Mouse (Mus musculus) MEL (cell line): ENCODE results near the gene Gtf3a.

Experiments used
- NELFE ChIP-seq: IDR thresholded peaks from 2 replicates; pipeline ENCODE4 v1.6.1; 2011; ENCODE audit warnings: low read depth, low read length, improper control_type of control experiment
- RAD21 ChIP-seq: IDR thresholded peaks from 2 replicates; pipeline ENCODE4 v1.6.1; 2011; ENCODE audit warnings: mild to moderate bottlenecking, low read depth, low read length, improper control_type of control experiment
- ZC3H11A ChIP-seq: IDR thresholded peaks from 2 replicates; pipeline ENCODE4 v1.6.1; 2012; ENCODE audit warnings: low read depth, mild to moderate bottlenecking, inconsistent platforms, low read length, improper control_type of control experiment

DNA sequence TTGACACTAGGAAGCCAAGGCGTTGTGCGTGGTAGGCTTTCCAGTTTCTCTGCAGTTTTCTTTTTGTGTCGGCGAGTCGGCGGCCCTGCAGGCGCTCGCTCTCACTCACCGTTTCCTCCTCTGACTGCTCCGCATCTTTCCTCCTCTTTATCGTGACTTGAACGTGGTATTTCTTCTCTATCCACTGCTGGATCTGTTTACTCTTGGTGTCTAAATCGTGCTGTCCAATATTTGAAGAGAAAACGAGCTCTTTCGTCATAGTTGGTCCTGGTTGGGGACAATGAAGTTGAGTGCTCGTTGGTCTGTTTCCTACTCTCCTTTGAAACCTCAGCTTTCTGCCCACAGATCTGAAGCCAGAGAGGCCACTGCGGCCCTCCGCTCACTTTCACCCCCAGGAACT lies 8.2 kb downstream of the Gtf3a start:
- TF ChIP-seq NELFE (no peak), RAD21 (no peak), ZC3H11A (no peak)
